Mouse (Mus musculus) kidney, postnatal 25 days (tissue): ENCODE measurements around the gene Kif11.

ENCODE experiments used
- DNase-seq, 2 experiments: peaks; one replicate each; pipeline ENCODE4 v3.0.0; 2021; ENCODE audit warnings: mixed read lengths in 2 of 2

Kif11 gene

DNA sequence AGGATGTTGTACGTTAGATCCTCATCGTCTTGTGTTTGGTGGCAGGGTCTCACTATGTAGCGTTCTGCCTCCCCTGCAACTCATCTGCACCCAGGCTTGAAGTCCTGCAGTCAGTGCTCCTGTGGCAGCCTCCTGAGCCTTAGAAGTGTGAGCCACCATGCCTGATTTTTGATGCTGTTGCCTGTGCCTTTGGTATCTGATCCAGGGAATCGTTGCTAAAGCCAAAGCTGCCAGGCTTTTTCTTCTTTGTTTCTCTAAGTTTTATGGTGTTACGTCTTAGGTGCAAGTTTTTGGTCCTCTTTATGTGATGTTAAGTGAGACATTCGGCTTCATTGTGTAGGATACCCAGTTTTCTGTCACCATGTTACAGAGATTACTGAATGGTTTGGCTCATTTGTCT lies 2.6 kb downstream of the Kif11 start:
- no peak for DNase-seq

DNA sequence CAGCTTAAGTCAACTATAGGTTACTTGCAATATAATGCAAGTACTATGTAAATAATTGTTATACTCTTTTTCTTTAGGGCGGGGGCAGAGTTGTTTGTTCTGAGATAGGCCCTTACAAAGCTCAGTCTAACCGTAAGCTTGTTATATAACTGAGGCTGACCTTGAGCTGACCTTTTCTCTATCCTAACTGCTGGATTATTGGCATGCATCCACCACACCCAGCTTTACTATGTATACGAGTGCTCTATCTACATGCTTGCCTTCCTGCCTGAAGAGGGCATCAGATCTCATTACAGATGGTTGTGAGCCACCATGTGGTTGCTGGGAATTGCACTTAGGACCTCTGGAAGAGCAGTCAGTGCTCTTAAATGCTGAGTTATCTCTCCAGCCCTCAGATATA lies 9.9 kb downstream of the Kif11 start:
- no peak for DNase-seq

DNA sequence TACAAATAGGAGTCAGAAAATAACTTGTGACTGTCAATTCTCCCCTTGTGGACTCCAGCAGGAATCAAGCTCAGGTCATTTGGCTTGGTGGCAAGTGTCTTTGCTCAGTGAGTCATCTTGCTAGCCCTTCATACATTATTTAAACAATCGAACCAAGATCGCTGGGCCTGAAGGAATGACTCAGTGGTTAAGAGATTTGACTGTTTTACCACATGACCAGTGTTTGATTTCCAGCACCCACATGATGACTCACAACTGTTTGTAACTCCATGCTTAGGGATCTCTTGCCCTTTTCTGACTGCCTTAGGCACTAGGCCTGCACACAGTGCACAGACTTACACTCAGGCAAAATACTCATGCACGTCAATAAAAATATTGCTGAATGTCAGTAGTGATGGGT lies 15.7 kb downstream of the Kif11 start:
- DNase-seq = no peak

DNA sequence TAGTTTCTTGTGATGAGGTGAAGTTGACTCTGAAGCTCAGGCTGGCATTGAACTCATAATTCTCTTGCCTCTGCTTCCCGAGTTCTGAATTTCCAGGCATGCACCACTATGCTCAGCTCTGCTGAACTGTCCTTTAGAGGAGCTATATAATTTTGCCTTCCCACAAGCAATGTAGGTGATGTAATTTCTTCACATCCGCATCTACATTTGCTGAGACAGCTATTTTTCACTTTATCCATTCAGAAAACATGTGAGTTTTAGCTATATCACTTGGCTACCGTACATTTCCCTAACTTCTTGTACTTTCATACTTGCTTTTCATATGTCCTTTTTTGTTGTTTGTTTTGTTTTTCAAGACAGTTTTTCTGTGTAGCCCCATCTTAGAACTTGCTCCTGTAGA lies 20.1 kb downstream of the Kif11 start:
- no peak for DNase-seq

DNA sequence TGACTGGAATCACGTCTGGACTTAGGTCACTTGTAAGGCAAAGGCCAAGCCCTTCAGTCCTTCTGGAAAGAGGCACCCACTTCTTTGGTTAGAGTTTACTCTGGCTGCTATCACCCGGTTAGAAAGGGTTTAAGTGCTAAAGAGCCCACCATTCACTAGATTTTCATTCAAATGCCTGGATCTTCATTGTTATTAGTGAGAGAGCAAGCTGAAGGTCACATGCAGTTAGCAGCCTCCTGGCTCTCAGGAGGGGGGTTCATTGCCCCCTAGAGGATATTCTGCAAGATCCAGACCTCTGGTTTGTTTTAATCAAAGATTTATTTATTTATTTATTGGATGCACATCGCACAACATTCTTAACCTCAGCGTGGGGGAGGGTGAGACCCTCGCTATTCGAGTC lies 24.7 kb downstream of the Kif11 start:
- no peak for DNase-seq

DNA sequence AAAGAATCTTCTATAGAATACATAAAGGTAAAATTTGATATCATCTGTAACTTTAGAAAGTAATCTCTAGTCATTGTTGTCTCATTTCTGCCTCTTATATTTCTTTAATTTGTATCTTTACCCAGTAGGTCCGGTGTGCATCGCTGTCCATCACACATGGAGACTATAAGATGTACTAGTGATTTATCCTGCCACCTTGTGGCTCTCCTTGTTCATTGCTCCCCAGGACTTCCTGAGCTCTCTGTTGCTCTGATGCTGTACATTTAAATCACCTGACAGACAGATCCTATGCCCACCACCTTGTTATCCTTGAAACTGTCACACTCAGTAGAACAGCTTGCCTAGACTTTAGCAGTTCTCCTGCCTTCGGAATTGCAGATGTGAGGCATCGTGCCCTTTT lies 42.1 kb downstream of the Kif11 start:
- DNase-seq = peak in 1 of 2 experiments; percentile 59

DNA sequence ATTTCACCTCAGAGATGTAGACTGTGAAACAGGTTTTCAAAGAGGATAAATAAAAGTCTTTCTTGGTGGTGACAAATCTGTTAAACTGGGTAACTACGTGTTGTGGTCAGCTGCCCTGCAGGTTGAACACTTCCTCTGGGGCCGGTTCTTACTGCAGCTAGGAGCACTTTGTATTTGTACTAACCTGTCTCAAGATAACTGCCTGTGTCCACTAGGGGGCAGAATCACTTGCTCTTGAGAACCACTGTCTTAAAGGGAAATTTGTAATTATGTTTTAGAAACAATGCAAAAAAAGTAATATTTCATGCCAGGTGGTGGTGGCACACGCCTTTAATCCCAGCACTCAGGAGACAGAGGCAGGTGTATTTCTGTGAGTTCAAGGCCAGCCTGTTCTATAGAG lies 43.4 kb downstream of the Kif11 start:
- peak; percentile 58 to 81 for DNase-seq

DNA sequence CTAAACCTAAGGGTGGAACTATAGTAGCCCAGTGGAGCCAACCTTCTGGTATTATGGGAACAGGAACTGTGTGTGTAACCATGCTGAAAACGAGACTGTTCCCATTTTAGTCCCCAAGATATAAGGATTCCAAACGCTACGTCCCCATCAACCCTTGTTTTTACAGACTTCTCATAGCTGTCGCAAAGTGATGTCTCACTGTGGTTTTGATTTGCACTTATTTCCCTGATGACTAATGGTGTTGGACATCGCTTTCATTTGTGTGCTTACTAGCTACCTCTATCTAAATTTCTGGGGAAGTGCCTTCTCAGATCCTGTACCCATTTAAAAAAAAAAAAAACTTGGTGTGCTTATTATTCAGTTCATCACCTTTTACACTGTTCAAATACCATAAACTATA lies 52.4 kb downstream of the Kif11 start:
- no peak for DNase-seq

DNA sequence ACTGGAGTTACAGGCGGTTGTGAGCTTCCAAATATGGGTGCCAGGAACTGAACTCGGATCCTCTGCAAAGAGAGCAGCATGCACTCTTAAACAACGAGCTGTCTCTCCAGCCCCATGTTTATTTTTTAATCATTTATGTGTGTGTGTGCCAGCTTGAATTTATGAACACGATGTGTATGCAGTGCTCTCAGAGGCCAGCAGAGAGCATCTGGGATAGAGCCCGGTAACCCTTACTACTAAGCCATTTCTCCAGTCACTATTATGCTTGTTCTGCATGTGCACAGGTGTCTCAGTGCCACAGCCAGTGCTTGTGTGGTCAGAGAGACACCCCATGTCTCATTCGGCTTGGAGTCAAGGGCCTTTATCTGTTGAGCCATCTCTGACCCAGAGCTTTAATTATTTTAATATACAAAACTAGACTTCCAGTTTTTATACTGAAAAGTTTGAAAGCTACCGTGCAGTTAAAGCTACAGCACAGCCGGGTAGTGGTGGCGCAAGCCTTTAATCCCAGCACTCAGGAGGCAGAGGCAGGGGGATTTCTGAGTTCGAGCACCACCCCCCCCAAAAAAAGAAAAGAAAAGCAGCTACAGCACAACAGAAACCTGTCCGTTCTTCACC lies 55.0 kb downstream of the Kif11 start:
- no peak for DNase-seq

DNA sequence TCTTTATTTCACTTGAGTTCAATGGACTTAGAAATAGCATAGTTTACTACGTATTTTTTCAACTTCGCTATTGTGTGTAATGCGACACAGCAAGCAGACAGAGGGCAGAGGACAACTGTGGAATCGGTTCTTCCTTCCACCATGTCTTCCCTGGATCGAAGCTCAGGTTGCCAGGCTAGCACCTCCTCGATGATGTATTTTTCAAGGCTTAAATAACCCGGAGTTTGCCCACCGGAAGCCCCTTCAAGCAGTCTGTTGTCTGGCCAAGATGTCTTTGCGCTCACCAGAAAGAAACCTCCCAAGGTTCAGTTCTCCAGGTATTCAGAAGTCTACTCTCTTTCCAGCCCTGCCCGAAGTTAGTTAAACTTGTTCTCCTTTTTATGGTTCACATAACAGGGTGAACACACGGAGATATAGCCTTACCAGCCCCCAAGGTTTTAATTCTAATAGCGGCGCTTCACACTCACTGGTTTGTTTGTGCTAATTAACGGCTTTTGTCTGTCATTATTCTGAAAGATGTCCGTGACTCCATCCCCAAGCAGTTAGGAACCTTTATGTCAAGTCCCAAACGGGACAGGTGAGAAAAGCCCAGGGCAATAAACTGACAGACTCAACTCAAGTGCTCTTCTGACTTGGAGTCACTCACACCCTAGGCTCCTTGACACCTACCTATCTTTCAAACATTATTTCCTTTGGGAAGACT lies 56.8 kb downstream of the Kif11 start:
- no peak for DNase-seq

DNA sequence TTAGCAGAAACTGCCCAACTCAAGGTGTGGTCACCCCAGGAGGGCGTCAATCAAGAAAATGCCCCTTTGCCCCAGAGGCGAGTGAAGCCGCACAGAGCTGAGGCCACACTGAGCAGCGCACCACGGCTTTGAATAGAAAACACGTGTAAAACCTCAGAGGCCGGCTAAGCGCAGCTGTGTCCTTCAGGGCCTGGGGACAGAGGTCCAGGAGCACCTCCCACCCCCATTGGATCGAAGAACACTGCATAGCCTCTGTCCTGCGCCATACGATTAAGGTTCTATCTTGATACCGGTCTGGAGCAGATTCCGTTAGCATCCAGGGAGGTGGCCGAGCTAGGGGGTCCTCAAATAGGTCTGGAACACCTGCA lies 57.7 kb downstream of the Kif11 start:
- peak; percentile 21 to 60 for DNase-seq

DNA sequence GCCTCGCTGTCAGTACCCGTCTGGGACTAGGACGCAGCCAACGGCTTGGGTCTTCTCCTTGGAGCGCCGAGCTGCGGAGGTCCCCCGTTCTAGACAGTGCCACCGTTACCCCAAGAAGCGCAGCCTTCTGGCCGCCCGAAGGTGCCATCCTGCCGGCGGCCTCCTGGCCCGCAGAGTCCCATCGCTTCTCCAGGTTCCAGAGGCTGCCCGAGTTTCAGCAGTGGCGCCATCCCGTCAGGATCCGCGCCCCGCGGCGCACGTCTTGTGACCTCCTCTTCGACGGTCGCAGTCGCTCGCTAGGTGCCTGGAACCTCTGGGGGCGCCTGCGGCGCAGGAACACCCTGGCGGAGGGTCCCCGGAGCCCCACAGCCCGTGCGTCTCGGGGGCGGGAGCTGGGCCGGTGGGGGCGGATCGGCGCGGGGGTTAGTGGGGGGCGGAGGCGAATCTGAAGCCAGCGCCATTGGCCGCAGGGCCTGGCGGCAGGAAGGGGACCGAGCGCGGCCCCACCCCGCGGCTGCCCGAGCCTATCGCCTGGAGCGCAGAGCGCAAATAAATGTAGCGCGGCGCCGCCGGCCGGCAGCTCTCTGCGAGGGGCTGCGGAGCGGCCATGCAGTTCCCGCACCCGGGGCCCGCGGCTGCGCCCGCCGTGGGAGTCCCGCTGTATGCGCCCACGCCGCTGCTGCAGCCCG lies 58.2 kb downstream of the Kif11 start, which contains the start of gene Hhex:
Gene Hhex (plus strand): TSS at position 548 of the 689 bp plus-strand sequence.
- DNase-seq = peak; percentile 77 to 92

DNA sequence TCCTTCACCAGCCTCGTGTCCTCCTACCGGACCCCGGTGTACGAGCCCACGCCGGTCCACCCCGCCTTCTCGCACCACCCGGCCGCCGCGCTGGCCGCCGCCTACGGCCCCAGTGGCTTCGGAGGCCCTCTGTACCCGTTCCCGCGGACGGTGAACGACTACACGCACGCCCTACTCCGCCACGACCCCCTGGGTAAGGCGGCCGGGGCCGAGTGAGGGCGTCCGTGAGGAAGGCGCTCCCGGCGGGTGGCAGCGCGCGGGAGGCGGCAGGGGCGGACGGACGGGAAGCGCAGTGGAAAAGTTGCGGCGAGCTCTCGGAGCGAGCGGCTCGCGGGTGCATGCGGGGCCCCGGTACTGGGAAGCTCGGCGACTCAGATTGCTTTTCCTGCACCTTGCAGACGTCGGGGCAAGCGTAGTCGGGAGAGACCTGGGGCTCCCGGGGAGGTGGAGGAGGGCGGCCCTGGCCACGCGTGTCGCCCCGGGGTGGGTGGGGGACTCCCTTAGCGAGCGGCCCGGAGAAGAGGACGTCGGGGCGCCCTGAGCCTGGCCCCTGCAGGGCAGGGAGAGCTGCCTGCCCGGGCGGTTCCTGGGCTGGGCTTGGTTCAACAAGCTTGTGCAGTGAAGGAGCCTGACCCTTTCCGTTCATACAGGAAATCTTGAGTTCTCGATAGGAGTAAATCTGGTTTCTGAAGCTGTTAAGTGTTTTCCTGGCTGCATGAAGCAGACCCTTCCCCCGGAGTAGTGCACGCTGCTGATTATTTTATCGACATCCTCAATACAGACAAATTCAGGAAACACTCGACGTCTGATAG lies 59.0 kb downstream of the Kif11 start:
- DNase-seq = peak; percentile 56 to 79

DNA sequence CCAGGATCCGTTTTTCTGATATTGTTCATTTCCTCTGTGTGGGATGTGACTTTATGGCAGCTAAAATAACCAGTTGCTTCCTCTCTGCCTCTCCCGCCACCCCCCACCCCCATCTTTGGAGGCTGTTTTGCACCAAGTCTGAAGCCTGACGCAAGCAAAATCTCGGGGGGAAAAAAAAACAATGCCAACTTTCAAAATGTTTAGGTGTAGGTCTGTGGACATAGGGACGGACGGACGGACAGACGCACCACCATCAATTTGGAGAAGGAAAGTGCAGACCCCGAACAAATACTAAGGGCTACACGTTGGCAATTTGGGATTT lies 59.6 kb downstream of the Kif11 start:
- DNase-seq = peak in 1 of 2 experiments; percentile 35

DNA sequence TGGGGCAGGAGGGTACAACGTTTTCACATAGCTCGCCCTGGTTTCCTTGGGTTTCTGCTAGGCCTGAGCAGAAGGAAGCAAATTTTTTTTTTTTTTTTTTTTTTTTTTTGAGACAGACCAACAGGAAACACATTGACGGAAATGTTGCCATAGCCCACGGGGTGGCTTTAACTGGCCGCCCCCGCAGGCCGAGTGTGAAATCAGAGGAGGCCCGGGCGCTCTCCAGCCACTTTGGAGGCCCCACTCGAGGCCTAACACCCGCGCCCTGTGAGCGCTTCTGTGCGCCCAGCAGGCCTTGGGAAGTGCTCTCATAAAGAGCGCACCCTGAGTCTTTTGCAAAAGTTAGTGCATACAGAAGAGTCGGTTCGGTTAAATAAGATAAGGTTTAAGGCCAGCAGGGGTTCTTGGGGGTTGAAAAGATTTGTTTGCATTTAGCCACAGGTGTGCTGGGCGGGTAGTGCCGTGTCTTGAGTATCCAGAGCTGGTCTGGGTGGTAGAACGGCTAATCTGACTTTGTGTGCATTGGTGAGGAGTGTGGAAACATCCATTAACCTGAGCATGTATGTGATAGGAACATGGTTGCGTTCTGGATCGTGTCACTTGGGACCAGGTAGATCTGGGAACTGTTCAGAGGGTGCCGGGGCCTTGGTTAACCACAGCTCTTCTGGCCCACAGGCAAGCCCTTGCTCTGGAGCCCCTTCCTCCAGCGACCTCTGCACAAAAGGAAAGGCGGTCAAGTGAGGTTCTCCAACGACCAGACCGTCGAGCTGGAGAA lies 60.5 kb downstream of the Kif11 start:
- peak; percentile 18 to 60 for DNase-seq

DNA sequence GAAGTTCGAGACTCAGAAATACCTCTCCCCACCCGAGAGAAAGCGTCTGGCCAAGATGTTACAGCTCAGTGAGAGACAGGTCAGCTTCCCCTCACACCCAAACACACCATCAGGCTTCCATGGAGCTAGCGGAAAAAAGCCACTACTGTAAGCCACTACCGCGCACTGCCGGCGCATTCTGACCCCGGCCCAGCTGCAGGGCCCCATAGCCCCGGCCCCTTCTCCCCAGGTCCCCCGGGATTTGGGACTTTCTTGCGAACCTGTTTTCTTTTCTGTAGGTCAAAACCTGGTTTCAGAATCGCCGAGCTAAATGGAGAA lies 61.0 kb downstream of the Kif11 start:
- no peak for DNase-seq

DNA sequence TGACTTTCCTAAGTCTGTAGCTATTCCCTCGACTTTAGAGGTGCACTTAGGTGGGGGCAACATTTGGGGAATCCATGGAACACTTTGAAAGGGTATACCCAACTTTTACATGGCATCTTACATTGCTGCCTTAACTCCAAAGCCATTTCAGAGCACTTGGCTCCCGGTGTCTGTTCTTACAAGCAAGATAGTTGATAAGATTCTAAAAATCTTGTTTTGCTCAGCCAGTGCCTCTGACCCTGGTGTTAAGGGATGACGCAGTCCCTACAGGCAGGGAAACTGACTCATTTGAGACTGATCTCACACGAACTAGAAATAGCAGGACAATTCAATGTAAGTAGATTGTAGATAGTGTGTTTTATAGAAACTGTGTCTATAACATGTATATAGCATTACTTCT lies 64.0 kb downstream of the Kif11 start:
- DNase-seq = no peak

DNA sequence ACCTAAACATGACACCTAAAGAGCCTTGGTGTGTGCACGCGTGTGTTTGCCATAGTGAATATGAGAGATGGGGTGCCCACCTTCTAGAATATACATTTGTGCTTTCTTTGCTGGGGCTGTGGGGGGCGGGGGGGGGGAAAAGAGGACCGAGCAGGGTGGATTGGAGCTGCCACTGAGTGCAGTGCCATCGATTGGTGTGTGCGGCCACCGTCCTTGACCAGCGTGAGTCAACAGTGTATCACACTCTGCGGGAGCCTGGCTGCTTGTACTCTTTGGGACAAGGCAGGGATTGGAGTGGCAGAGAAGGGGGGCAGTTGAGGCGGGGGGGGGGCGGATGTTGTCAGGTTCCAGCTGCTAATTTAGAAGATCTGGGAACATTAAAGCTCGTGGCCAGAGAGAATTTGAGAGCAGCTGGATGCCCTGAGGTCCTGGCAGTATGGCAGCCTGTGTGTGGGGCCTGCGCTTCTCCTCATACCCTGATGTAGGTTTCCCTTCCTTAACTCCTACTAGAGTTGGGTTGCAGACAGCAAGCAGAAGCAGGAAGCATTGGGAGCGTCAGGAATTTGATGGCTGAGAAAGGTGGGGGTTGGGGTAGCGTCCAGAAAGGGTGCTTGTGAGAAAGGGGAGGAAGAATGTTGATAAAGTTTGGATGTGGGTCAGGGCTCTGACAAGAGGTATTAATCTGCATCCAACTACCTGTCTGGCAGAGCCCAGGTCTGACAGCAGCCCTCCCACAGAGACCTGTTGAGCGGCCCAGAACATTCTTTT lies 64.7 kb downstream of the Kif11 start:
- DNase-seq = no peak

DNA sequence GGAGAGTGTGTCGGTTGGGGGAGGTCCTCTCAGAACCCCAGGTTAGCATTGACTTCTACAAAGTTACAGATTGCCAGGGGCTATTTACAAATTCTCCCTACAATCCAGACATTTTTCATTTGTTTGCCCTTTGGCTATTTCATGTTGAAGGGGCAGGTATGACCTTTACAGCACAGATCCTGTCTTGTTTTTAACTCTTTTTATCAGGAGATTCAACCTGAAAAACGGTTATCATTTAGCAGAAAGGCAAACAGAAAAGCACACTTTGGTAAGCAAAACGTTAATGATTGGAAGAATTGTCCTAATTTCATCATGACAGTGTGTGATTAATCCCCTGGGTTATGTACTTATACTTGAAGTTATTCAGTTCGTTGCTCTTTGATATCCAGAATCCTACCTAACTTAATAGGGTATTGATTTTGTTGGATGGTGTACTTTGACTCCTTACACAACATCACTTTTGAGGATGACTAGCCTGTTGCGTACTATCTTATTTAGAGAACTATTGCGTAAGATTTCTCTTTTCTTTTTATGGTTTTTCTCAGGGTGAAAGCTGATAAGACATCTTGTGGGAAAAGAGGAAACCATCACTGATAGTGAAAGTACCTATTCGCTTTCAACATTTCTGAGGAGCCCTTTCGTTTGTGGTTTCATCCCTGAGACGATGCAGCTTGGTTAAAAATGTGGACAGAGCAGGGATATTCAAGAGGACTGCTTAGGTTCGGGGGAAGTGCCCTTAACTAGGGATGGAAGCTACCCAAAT lies 66.5 kb downstream of the Kif11 start:
- no peak for DNase-seq

DNA sequence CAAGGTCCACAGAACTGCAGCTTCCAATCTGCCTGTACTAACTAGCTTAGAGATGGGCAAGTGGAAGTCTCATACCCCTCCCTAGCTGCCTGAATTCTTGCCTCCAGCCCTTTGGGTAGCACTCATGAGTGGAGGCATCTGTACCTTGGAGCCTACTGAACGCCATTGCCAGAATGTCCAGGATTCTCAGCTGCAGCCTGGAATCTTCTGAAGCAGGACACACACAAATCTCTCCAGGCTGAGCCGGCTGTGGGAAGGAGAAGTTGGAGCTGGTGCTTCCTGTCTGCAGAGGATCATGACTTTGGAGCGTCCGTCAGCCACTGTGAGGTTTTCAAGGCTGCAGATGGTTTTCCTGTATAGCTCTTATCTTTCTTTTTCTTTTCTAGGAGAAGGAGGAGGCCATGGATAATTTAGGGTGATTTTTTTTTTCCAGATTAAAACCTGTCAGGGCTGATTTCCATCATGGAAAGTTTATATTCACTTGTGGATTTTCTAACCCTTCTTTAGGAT lies 67.5 kb downstream of the Kif11 start:
- DNase-seq = no peak

DNA sequence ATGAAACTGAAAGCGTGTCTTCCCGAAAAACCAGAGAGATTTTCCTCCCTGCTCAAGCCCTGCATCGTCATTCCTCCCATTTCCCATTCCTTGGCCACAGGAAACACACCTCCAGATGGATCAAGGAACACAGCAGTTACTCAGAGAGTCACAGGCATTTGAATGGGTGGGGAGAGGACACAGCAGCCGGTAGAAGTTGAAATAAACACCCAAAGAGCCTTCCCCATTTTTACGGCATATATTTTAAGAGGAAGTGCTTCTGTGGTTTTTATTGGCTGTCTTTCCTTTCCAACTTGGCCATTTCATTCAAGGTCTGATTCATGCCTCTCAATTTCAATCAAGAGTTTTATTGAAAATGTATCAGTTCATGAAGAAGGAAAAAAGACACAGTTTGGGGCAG lies 72.0 kb downstream of the Kif11 start:
- no peak for DNase-seq
